Mouse (Mus musculus): ENCODE measurements around the gene Olfr1141. TPM values are rescaled to one million over a fixed set of nuclear protein-coding genes. Genes with fewer than 3 reads are reported as not detected.

Gene Olfr1141
- not detected for total RNA-seq (2021)
- long read RNA-seq, experiment 1, result 0 reads
- long read RNA-seq, experiment 2, result 0 reads

DNA sequence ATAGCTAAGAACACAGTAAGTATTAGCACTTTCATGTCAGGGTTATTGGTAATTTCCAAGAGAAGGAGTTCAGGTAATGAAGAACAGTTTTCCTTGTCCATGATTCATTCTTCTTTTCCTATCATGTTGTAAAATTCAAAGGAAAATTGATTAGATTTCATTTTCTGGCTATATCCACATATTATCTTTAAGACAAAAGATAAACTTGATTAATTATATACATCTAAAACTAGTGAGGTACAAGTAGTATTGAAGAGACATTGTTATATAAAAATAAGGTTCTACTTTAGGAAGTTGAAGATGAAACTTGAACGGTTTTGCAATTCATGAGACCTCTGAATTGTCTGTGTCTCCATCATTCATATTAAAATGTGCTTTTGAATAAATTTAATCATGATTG, at the start of gene Olfr1141:
Olfr1141 (minus strand) TSS at position 101 of the 400 bp plus-strand sequence.
- no peak for DNase-seq

DNA sequence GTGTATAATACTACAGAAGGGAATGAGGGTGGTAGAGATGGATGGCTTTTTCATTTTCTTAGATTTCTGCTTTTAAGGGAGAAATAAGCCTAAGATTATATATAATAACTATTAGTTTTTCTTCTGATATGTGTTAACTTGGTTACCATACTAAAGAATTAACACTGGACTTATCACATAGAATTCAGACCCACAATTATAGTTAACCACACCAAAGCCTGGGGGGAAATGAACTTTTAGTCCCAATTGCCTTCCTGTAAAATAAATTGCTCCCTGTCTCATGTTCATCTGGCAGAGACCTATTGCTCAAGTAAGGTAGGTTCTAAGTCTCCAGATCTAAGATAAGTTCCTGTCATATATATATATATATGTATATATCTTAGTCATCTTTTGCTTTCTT, 46.5 kb upstream of the Olfr1141 start, which contains the start of gene Olfr1143:
Olfr1143 (plus strand) TSS at position 301 of the 400 bp plus-strand sequence.
- no peak for DNase-seq

DNA sequence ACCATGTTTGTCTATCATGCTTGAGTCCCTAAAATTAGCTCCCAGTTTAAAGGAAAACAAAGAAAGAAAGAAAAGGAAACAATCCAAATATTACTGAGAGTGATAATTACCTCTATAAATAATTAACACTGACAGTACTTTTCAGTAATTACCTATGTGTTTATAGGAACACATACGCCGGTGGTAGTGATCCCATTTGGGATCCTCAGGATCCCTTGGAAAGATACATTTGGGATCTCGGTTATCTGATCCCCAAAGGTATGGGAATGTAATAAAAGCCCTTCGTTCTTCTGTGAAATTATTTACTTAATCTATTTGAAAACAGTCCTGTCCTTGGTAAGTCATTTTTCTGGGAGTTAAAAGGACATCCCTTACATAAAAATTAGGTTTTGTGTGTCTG, 25.4 kb upstream of the Olfr1141 start, which contains the start of gene Olfr152:
Olfr152 (plus strand) TSS at position 301 of the 400 bp plus-strand sequence.
- DNase-seq, result no peak

DNA sequence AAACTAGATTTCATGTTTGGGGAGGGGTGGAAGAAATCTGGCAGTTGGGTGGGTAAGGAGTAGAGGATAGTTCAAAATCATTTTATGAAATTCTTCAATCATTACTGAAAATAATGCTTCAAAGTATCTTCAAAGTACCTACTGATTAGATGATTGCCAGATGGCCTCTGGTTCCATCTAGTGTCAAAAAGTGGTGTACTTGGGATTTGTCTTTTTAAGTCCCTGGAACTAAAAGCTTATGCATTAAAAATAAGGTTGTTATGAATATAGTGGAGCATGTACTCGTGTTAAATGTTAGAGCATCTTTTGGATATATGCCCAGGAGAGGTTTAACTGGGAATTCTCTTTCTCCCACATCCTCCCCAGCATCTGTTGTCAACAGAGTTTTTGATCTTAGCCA, 22.4 kb upstream of the Olfr1141 start:
- no peak for DNase-seq

GRCm38 (mm10) chr2:87743452-87743851, 10.3 kb downstream of the Olfr1141 start, which contains the start of gene Olfr1140:
Gene Olfr1140 (plus strand): TSS chr2:87743752.
- no peak for DNase-seq

- DNase-seq, result no peak
Observed at GRCm38 (mm10) chr2:87739878-87740277, 13.9 kb downstream of the Olfr1141 start, which contains the start of gene Olfr1138. Gene Olfr1138 (minus strand): TSS chr2:87739978.

DNA sequence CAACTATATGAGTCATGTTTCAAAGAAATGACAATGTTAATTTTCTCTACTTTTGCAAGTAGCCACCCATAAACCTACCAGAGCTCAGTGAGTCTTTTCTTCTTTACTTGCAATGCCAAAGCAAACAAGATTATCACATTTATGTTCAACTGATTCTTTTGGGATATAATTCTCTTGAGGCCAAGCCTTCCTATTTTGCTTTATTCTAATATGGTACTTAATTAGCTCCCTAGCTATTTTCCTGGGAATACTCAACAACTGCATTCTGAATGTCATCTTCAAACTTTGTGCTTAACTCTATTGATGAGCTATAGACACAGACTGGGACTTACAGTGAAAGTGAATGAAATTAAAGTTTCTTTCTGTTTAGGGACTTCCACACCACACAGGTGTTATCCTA, 40.7 kb downstream of the Olfr1141 start, which contains the start of gene Olfr1137:
Olfr1137 (minus strand) TSS at position 101 of the 400 bp plus-strand sequence.
- DNase-seq, result no peak

Other genes with a start within 250 kb of the Olfr1141 start
- gene Pramel6, start 247.4 kb downstream of the Olfr1141 start, total RNA-seq (2021), result not detected
- gene Olfr153, start 222.2 kb downstream of the Olfr1141 start, total RNA-seq (2021), result not detected
- not detected for gene Olfr1128, start 208.4 kb downstream of the Olfr1141 start, total RNA-seq (2021)
- not detected for gene Olfr1129, start 180.1 kb downstream of the Olfr1141 start, total RNA-seq (2021)
- gene Olfr1130, start 147.8 kb downstream of the Olfr1141 start, total RNA-seq (2021), result not detected
- not detected for gene Olfr1131, start 126.9 kb downstream of the Olfr1141 start, total RNA-seq (2021)
- gene Olfr1132, start 116.5 kb downstream of the Olfr1141 start, total RNA-seq (2021), result not detected
- gene Olfr1133, start 106.6 kb downstream of the Olfr1141 start, total RNA-seq (2021), result not detected
- gene Olfr1134, start 95.5 kb downstream of the Olfr1141 start, total RNA-seq (2021), result not detected
- gene Olfr1135, start 80.3 kb downstream of the Olfr1141 start, total RNA-seq (2021), result not detected
- gene Olfr1136, start 60.0 kb downstream of the Olfr1141 start, total RNA-seq (2021), result not detected
- gene Olfr1137, start 40.8 kb downstream of the Olfr1141 start, total RNA-seq (2021), result not detected
- not detected for gene Olfr1138, start 14.0 kb downstream of the Olfr1141 start, total RNA-seq (2021)
- not detected for gene Olfr1140, start 10.2 kb downstream of the Olfr1141 start, total RNA-seq (2021)
- gene Olfr152, start 25.5 kb upstream of the Olfr1141 start, total RNA-seq (2021), result not detected
- not detected for gene Olfr1143, start 46.6 kb upstream of the Olfr1141 start, total RNA-seq (2021)
- gene Olfr1145, start 55.8 kb upstream of the Olfr1141 start, total RNA-seq (2021), result not detected
- not detected for gene Olfr1148, start 76.5 kb upstream of the Olfr1141 start, total RNA-seq (2021)
- gene Olfr1150-ps1, start 90.0 kb upstream of the Olfr1141 start, total RNA-seq (2021), result not detected
- not detected for gene Olfr1151, start 101.9 kb upstream of the Olfr1141 start, total RNA-seq (2021)
- gene Olfr1152, start 112.5 kb upstream of the Olfr1141 start, total RNA-seq (2021), result not detected
- gene Olfr1153, start 141.0 kb upstream of the Olfr1141 start, total RNA-seq (2021), result not detected
- gene Olfr1154, start 151.2 kb upstream of the Olfr1141 start, total RNA-seq (2021), result not detected
- gene Olfr1155, start 191.1 kb upstream of the Olfr1141 start, total RNA-seq (2021), result not detected
- gene Olfr1156, start 199.1 kb upstream of the Olfr1141 start, total RNA-seq (2021), result not detected
- gene Olfr1157, start 214.3 kb upstream of the Olfr1141 start, total RNA-seq (2021), result not detected
- gene Olfr74, start 220.7 kb upstream of the Olfr1141 start, total RNA-seq (2021), result not detected
- not detected for gene Olfr1158, start 236.1 kb upstream of the Olfr1141 start, total RNA-seq (2021)